Mouse (Mus musculus): Measurements from ENCODE around the gene C2cd4a.

DNA sequence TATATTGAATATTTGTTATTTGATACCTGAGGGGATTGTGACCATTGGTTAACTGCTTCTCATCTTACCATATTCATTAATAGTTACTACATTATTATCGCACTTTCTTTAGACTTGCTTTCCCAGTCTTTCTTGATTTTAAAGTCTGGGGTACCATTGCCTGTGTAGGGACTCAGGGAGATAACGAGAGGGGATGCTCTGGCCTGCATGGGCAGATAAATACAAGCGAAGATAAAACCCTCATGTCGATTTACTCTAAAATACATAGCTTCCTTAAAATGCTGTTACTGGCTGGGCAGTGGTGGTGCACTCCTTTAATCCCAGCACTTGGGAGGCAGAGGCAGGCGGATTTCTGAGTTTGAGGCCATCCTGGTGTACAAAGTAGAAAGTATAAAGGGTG is 31.2 kb upstream of the C2cd4a start:
- no peak for TF ChIP-seq POLR2A (IDR thresholded peaks at IDR 0.05; ENCODE audit: borderline replicate concordance, low read depth, low read length)
- no peak for TF ChIP-seq CTCF (IDR thresholded peaks at IDR 0.05; ENCODE audit: low read depth, low read length)
